Mouse (Mus musculus) limb, embryonic 13.5 days (tissue): ENCODE measurements around the gene Etl4. TPM values are rescaled to one million over a fixed set of nuclear protein-coding genes. Genes with fewer than 3 reads are reported as not detected.
"Not testable (repeated sequence)": the region's sequence is repeated elsewhere in the genome, so short reads cannot be mapped to it uniquely, and the experiment has no call there.

Source experiments
- ATAC-seq: fragments of 200-750 bp; cut with Nextera tagmentation; 2 replicates; pipeline ENCODE4 v1.8.0; 2017; ENCODE audit warnings: low read depth, moderate number of reproducible peaks, moderate TSS enrichment; ENCODE audit not compliant: low FRiP score
- H3K27ac ChIP-seq: fragments of 300-500 bp; sonication (generic); 2 replicates; pipeline ENCODE4 v1.5.1; 2015; ENCODE audit warnings: inconsistent platforms, mild to moderate bottlenecking, moderate library complexity
- H3K27me3 ChIP-seq: fragments of 300-500 bp; sonication (generic); 2 replicates; pipeline ENCODE4 v1.6.1; 2015; ENCODE audit warnings: mild to moderate bottlenecking, inconsistent platforms
- H3K36me3 ChIP-seq: fragments of 300-500 bp; sonication (generic); 2 replicates; pipeline ENCODE4 v1.6.1; 2015; ENCODE audit warnings: inconsistent platforms, mild to moderate bottlenecking, moderate library complexity
- H3K4me1 ChIP-seq: fragments of 300-500 bp; sonication (generic); 2 replicates; pipeline ENCODE4 v1.6.1; 2015; ENCODE audit warnings: inconsistent platforms
- H3K4me2 ChIP-seq: fragments of 300-500 bp; sonication (generic); replicated peaks from 2 replicates; pipeline ENCODE4 v1.6.1; 2015; ENCODE audit warnings: inconsistent platforms, mild to moderate bottlenecking, moderate library complexity
- H3K4me3 ChIP-seq: fragments of 300-500 bp; sonication (generic); 2 replicates; pipeline ENCODE4 v1.5.1; 2015; ENCODE audit warnings: moderate library complexity, mild to moderate bottlenecking, inconsistent platforms
- H3K9ac ChIP-seq: fragments of 300-500 bp; sonication (generic); 2 replicates; pipeline ENCODE4 v1.6.1; 2015; ENCODE audit warnings: mild to moderate bottlenecking, inconsistent platforms
- H3K9me3 ChIP-seq: fragments of 300-500 bp; sonication (generic); 2 replicates; pipeline ENCODE4 v1.6.1; 2016; ENCODE audit warnings: inconsistent platforms
- WGBS: fragments of 180-500 bp; shearing (Covaris S2); methylation state at CpG from one replicate; pipeline ENCODE4 v1.1.7; 2015; 5-methylcytosine and 5-hydroxymethylcytosine counted together
- polyA plus RNA-seq: library from polyadenylated mRNA; unstranded; fragments of >200 nt; fragmentation: Nextera tagmentation; extraction: Ambion mirVana; gene quantifications from 2 replicates; pipeline ENCODE4 v1.2.1, GENCODE M21; 2015

Etl4 gene
- polyA plus RNA-seq, 1 experiment from 2014 or later, result 25.6 TPM

DNA sequence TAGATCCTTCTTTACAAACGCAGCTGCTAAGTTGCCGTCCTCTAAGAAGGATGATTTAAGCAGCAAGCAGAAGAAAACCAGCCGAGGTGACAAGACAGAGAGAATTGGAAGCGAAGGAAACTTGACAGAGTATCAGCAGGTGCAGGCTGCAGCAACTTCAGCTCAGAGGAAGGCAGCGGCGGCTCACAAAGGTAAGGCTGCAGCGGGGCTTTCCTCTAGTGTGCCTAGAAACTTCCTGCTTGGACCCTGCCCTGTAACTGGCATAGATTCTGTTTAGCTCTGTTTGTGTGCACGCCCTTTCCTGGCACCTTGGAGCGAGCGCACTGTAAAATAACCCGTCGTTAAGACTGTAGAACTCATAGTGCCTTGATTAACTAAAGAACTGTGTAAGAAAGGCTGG lies 430.3 kb downstream of the Etl4 start:
- WGBS, result 20% methylated on average over 12 of the region's 12 CpGs
- no peaks in the 10 kb centered on the region for H3K36me3 ChIP-seq
- no peak for ATAC-seq
- no peak overlapping the region for H3K9ac ChIP-seq
- no peak overlapping the region for H3K27ac ChIP-seq
- H3K4me1 ChIP-seq, result peaks cover 12% of the 10 kb centered on the region; the same call in 1 of the 2 replicates
- H3K9me3 ChIP-seq, result no peaks in the 10 kb centered on the region
- peak overlapping the region; percentile 19 for H3K4me3 ChIP-seq
- peak overlapping the region; percentile 50 for H3K4me2 ChIP-seq
- no peaks in the 10 kb centered on the region for H3K27me3 ChIP-seq

DNA sequence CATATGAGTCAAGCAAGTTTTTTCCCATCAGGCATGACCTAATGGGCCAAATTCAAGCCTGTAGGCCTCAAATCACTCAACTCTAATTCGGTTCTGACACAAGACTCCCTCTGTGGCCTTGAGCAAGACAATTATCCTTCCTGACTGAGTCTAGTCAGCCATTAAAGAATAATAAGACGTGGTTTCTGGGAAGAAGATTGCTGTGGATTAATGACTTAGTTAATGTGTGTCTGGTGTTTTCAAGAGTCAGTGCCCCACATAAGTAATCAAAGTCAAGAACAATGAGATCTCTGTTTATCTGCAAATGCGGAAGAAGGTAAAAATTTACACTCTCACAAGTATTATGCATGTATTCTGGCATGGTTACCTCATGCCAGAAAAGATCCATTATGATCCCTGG lies 437.3 kb downstream of the Etl4 start:
- Histone ChIP-seq H3K4me2 (no peak overlapping the region), H3K27me3 (no peaks in the 10 kb centered on the region), H3K27ac (no peak overlapping the region), H3K9me3 (no peaks in the 10 kb centered on the region), H3K4me1 (no peaks in the 10 kb centered on the region), H3K36me3 (no peaks in the 10 kb centered on the region), H3K4me3 (no peak overlapping the region), H3K9ac (no peak overlapping the region)
- ATAC-seq, result no peak
- WGBS, result 69% methylated on average over 3 of the region's 3 CpGs

DNA sequence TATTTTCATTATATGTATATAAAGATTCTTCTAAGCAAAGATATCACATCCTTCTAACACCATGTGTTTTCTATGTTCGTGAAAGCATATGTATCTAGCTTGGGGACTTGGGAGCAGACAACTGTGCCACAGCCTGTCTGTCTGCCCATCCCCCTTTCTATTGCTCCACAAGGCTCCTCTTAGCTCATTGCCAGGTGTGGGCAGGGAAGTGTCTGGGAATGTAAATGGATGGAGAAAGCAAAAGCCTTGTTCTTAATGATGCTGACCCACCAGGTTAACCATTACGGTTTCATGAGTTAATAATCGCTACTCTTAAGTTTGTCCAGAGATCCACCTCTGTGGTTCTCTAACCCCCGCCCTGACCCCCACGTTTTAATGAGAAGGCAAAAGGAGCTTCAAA lies 439.7 kb downstream of the Etl4 start:
- Histone ChIP-seq H3K4me1 (no peaks in the 10 kb centered on the region), H3K9ac (no peak overlapping the region), H3K9me3 (no peaks in the 10 kb centered on the region), H3K27me3 (no peaks in the 10 kb centered on the region), H3K4me3 (no peak overlapping the region), H3K4me2 (no peak overlapping the region), H3K36me3 (no peaks in the 10 kb centered on the region), H3K27ac (no peak overlapping the region)
- no peak for ATAC-seq
- 33% methylated on average over 5 of the region's 5 CpGs for WGBS

DNA sequence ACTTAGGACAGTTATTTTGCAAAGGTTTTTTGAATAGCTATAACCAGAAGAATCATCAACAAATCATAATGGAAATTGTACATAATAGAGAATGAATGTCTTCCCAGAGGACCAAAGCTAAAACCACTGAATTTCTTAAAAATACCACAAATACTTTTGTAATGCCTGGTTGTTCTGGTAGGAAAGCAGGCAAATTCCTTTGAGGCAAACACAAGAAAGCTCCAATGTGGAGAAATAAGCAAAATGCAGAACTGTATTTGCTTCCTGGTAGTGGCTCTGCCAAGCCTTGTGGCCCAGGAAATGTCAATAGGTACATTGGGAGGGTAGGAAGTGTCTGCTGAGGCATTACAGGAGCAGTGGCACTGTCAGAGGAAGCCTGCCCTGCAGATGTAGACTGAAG lies 443.2 kb downstream of the Etl4 start:
- Histone ChIP-seq H3K4me1 (no peaks in the 10 kb centered on the region), H3K4me3 (no peak overlapping the region), H3K36me3 (no peaks in the 10 kb centered on the region), H3K27ac (no peak overlapping the region), H3K27me3 (no peaks in the 10 kb centered on the region), H3K9ac (no peak overlapping the region), H3K9me3 (no peaks in the 10 kb centered on the region), H3K4me2 (no peak overlapping the region)
- no peak for ATAC-seq

DNA sequence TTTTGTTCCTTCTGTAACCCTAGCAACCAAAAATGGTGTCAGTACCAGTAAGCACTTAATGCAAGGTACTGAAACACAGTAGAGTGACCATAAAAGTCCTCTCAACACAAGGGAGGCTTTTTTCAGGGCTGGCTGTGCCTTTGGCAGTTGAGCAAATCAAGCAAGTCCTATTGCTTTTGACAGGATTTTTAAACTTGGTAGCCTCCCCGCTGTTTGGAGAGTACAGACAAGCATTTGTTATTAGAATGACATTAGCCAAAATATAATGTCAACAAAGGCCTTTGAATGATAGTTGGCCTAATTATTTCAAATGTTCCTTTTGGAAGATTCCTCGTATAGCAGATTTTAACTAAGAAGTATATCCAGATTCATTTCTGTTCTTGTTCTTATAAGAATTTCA lies 467.4 kb downstream of the Etl4 start:
- Histone ChIP-seq H3K4me1 (no peaks in the 10 kb centered on the region), H3K9ac (no peak overlapping the region), H3K36me3 (no peaks in the 10 kb centered on the region), H3K4me2 (no peak overlapping the region), H3K4me3 (no peak overlapping the region), H3K27ac (no peak overlapping the region), H3K27me3 (no peaks in the 10 kb centered on the region), H3K9me3 (no peaks in the 10 kb centered on the region)
- 85% methylated on average over 2 of the region's 2 CpGs for WGBS
- no peak for ATAC-seq

DNA sequence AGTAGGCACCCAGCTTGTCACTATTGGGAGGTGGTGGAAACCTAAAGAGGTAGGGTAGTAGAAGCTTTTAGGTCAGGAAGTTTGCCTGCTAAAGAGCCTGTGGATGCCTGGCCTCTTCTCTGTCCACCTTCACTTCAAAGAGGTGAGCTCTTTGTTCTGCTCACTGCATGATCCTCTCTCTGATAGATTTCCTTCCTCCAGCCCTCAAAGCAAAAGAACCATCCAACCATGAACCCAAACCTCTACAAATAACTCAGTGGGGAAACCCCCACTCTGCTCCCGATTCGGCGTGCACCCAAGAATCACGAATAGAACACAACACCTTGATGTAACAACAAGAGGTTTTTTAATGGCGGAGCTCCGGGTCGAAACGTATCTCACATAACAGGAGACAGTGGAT lies 471.3 kb downstream of the Etl4 start:
- not testable (repeated sequence) for H3K27ac ChIP-seq, ATAC-seq, H3K9ac ChIP-seq, H3K36me3 ChIP-seq, H3K4me1 ChIP-seq, H3K4me3 ChIP-seq, H3K27me3 ChIP-seq, H3K4me2 ChIP-seq, H3K9me3 ChIP-seq
- WGBS, result 95% methylated on average over 6 of the region's 8 CpGs

DNA sequence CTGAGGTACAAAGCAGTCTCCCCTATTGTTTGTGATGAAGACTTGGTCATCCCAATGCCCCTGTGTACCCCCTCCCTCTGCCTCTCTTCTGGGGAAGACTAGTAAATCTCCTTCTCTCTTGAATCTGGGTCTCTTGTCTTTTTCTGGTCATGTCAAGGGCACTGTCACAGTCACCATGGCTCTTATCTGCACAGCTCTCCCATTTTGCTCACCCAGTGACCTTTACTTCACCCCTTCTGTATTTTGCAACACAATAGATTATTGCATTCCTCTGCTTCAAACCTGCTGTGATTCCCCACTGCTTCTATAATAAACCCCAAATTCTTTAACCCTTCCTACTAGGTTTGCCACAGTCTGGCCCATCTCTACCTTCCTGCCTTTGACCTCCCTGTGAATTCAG lies 484.5 kb downstream of the Etl4 start:
- H3K4me3 ChIP-seq, result no peak overlapping the region
- H3K27ac ChIP-seq, result no peak overlapping the region
- H3K9ac ChIP-seq, result no peak overlapping the region
- no peak overlapping the region for H3K4me2 ChIP-seq
- ATAC-seq, result no peak
- H3K4me1 ChIP-seq, result no peaks in the 10 kb centered on the region
- H3K9me3 ChIP-seq, result no peaks in the 10 kb centered on the region
- H3K27me3 ChIP-seq, result no peaks in the 10 kb centered on the region
- no peaks in the 10 kb centered on the region for H3K36me3 ChIP-seq

DNA sequence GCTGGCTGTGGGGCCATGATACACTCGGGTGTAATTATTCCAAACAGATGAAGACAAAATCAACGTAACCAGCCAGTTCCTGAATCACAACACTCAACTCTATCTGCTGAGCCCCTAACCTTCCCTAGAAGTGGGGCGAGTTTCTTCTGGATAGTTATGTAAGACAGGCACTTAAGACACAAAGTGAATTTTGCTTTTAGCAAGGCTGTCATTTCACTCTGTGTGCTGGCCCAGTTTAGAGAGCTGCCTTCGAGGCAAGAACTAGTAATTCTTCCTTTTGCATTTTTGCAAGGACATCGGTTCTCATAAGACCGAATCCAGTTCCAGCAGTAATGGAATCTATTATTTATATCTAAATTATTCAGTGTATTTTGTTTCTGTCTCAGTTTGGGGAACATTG lies 487.4 kb downstream of the Etl4 start:
- H3K27ac ChIP-seq, result no peak overlapping the region
- H3K9ac ChIP-seq, result no peak overlapping the region
- H3K4me3 ChIP-seq, result no peak overlapping the region
- H3K36me3 ChIP-seq, result no peaks in the 10 kb centered on the region
- ATAC-seq, result no peak
- no peak overlapping the region for H3K4me2 ChIP-seq
- no peaks in the 10 kb centered on the region for H3K9me3 ChIP-seq
- H3K27me3 ChIP-seq, result no peaks in the 10 kb centered on the region
- no peaks in the 10 kb centered on the region for H3K4me1 ChIP-seq
- 87% methylated on average over 6 of the region's 6 CpGs for WGBS

DNA sequence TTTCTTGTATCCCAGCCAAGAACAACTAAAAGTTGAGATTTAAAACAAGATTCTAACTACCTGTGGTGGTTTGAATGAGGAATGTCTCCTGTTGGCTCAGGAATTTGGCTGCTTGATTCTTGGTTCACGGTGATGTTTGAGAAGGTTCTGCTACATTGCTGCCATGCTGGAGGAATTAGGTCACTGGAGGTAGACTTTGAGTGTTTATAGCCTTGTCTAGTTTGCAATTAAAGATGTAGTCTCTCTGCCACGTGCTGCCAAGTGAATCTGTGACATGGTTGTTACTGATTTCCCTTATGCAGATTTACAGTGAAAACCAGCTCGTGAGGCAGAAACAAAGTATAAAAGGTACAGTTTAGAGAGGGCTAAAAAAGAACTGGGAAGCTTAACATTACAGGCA lies 491.0 kb downstream of the Etl4 start:
- H3K27ac ChIP-seq, result no peak overlapping the region
- no peak overlapping the region for H3K4me2 ChIP-seq
- ATAC-seq, result no peak
- H3K9me3 ChIP-seq, result no peaks in the 10 kb centered on the region
- H3K36me3 ChIP-seq, result no peaks in the 10 kb centered on the region
- no peaks in the 10 kb centered on the region for H3K4me1 ChIP-seq
- H3K27me3 ChIP-seq, result no peaks in the 10 kb centered on the region
- H3K9ac ChIP-seq, result no peak overlapping the region
- H3K4me3 ChIP-seq, result no peak overlapping the region
- WGBS, result 46% methylated on average over 3 of the region's 3 CpGs

DNA sequence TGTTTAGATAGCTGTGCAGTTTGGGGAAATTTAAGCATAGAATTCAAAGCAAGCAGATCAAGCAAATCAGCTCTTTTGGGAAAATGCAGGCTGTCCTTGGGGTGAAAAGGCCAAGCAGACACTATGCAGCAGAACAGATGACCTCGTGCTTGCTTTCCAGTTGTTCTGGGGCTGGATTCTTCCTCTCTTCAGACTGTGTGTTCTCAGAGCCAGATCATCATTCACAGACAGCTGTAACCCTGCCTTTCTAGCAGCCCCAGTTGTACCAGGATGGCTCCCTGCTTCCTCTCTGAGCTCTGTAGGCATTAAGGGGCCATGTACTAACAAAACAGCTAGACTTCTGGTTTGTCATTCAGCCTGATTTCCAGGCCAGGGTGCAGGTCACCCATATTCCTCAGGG lies 494.8 kb downstream of the Etl4 start:
- no peak overlapping the region for H3K9ac ChIP-seq
- no peak for ATAC-seq
- no peaks in the 10 kb centered on the region for H3K36me3 ChIP-seq
- no peak overlapping the region for H3K4me2 ChIP-seq
- no peaks in the 10 kb centered on the region for H3K4me1 ChIP-seq
- H3K27me3 ChIP-seq, result no peaks in the 10 kb centered on the region
- no peak overlapping the region for H3K27ac ChIP-seq
- 57% methylated on average over 1 of the region's 1 CpGs for WGBS
- no peaks in the 10 kb centered on the region for H3K9me3 ChIP-seq
- H3K4me3 ChIP-seq, result no peak overlapping the region

DNA sequence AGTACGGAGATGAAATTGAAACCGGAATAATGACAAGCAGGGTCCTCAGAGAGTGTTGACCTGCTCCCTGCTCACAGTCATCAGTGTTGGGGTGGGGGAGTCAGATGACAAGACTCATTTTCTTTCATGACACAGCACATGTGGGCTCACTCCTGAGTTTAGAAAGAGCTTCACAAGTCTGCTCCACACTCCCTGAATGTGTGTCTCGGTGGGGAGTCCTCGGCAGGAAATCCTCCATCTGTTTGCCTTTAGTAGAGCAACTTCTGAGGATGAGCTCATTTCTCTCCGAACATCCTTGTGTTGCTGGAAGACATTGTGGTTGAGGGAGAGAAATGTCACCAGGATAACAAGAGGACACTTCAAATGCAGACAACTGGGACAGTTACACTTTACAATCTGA lies 497.5 kb downstream of the Etl4 start:
- no peak overlapping the region for H3K4me2 ChIP-seq
- no peaks in the 10 kb centered on the region for H3K9me3 ChIP-seq
- no peak overlapping the region for H3K27ac ChIP-seq
- no peak for ATAC-seq
- WGBS, result 53% methylated on average over 5 of the region's 5 CpGs
- no peaks in the 10 kb centered on the region for H3K36me3 ChIP-seq
- no peaks in the 10 kb centered on the region for H3K4me1 ChIP-seq
- H3K4me3 ChIP-seq, result no peak overlapping the region
- H3K27me3 ChIP-seq, result no peaks in the 10 kb centered on the region
- H3K9ac ChIP-seq, result no peak overlapping the region

DNA sequence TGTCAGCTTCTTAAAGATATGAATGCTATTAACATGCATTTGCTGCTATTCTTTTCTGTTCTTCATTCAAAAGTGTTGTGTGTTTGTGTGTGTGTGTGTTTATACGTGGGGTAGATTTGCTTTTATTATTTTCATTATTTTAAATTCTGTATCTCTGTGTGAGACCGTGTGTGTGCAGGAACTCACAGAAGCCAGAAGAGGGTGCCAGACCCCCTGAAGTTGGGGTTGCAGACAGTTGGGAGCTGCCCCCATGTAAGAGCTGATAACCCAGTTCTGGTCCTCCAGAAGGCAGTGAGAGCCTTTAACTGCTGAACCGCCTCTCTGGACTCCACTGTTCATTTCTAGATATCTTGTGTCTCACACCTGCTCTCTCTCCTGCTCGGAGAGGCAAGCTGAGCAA lies 505.3 kb downstream of the Etl4 start:
- Histone ChIP-seq H3K27me3 (no peaks in the 10 kb centered on the region), H3K36me3 (no peaks in the 10 kb centered on the region), H3K27ac (no peak overlapping the region), H3K4me2 (no peak overlapping the region), H3K9me3 (no peaks in the 10 kb centered on the region), H3K9ac (no peak overlapping the region), H3K4me3 (no peak overlapping the region), H3K4me1 (peaks cover 7% of the 10 kb centered on the region)
- no peak for ATAC-seq
- 86% methylated on average over 4 of the region's 4 CpGs for WGBS

DNA sequence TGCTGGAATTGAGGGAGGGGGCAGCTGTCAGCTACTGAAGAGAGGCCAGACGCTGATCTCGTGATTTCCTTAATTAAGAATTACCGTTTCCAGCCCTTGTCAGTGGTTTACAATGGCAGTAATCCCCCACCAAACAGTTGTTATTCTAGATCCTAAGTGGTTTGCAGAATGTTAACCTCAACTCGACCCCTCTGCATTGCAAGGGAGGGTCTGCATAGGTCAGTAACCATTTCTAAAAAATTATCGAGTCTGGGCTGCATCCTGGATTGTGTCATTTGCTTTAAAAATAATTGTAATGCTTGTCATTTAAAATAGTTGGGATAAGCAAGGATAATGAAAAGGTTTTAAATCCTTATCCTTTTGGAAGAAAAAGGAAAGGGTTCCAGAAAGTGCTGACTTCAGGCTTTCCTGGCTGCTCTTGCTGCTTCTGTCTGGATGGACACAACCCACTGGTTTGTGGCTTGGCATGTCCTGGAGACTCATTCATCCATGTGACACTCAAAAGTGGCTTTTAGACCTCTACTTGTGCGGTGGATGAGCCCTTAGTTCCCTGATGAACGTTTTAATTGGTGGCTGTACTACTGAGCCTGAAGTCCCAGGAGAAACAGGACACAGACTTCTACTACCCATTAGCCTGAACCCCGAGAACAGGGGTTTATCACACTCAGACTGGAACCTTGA lies 507.5 kb downstream of the Etl4 start:
- no peak overlapping the region for H3K4me3 ChIP-seq
- peaks cover 17% of the 10 kb centered on the region for H3K4me1 ChIP-seq
- no peak overlapping the region for H3K9ac ChIP-seq
- no peaks in the 10 kb centered on the region for H3K36me3 ChIP-seq
- H3K9me3 ChIP-seq, result no peaks in the 10 kb centered on the region
- WGBS, result 17% methylated on average over 8 of the region's 8 CpGs
- no peaks in the 10 kb centered on the region for H3K27me3 ChIP-seq
- H3K27ac ChIP-seq, result no peak overlapping the region
- no peak for ATAC-seq
- no peak overlapping the region for H3K4me2 ChIP-seq
